Mouse (Mus musculus): ENCODE data around the gene Dhrs3. TPM values are rescaled to one million over a fixed set of nuclear protein-coding genes. Genes with fewer than 3 reads are reported as not detected.

Dhrs3 gene
- total RNA-seq, 1 experiment from 2014 or later: 43.0 TPM

- no peak for ATAC-seq (replicated peaks; ENCODE audit: insufficient number of reproducible peaks, low FRiP score, low TSS enrichment, poor library complexity, severe bottlenecking)
These were observed 2.0 kb downstream of the Dhrs3 start for GRCm38 (mm10) chr4:144894487-144895210.

GRCm38 (mm10) chr4:144895211-144895590 is 2.6 kb downstream of the Dhrs3 start:
- no peak for ATAC-seq (replicated peaks; ENCODE audit: insufficient number of reproducible peaks, low FRiP score, low TSS enrichment, poor library complexity, severe bottlenecking)

- no peak for ATAC-seq (replicated peaks; ENCODE audit: insufficient number of reproducible peaks, low FRiP score, low TSS enrichment, poor library complexity, severe bottlenecking)
These were observed 3.7 kb downstream of the Dhrs3 start for GRCm38 (mm10) chr4:144896321-144896720.

- peak; percentile 49 for ATAC-seq (replicated peaks; ENCODE audit: insufficient number of reproducible peaks, low FRiP score, low TSS enrichment, poor library complexity, severe bottlenecking)
These were observed 5.5 kb downstream of the Dhrs3 start for GRCm38 (mm10) chr4:144898036-144898649.

GRCm38 (mm10) chr4:144898737-144899136 is 6.1 kb downstream of the Dhrs3 start:
- ATAC-seq (replicated peaks; ENCODE audit: insufficient number of reproducible peaks, low FRiP score, low TSS enrichment, poor library complexity, severe bottlenecking): no peak

DNA sequence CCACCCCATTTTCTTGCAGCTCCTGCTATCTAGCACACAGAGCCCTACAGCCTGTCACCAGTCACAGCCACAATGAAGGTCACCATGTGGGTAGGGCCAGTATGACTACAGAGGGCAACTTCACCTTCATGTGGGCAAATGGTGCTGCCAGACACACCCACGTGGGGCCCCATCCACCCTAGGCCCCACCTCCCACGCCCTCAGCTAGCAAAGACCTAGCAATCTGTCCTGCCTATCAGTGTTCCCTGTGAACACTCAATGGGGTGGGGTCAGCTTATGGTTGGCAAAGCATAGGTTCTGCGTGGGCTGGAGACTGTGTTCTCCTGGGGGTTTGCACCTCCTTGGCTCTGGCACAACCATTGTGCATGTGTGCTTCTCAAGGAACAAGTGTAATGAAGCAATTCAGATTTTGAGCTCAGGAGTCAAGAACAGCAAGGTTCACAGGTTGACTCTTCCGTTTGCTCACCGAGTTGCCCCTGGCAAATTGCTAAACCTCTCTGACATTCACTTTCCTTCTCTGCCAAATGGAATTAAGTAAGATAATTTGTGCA is 9.0 kb downstream of the Dhrs3 start:
- ATAC-seq (replicated peaks; ENCODE audit: insufficient number of reproducible peaks, low FRiP score, low TSS enrichment, poor library complexity, severe bottlenecking): peak; percentile 33; the same call in 1 of the 2 replicates

GRCm38 (mm10) chr4:144903088-144903487 is 10.5 kb downstream of the Dhrs3 start:
- no peak for ATAC-seq (replicated peaks; ENCODE audit: insufficient number of reproducible peaks, low FRiP score, low TSS enrichment, poor library complexity, severe bottlenecking)

- ATAC-seq (replicated peaks; ENCODE audit: insufficient number of reproducible peaks, low FRiP score, low TSS enrichment, poor library complexity, severe bottlenecking): no peak
These were observed 11.3 kb downstream of the Dhrs3 start for GRCm38 (mm10) chr4:144903932-144904331.

DNA sequence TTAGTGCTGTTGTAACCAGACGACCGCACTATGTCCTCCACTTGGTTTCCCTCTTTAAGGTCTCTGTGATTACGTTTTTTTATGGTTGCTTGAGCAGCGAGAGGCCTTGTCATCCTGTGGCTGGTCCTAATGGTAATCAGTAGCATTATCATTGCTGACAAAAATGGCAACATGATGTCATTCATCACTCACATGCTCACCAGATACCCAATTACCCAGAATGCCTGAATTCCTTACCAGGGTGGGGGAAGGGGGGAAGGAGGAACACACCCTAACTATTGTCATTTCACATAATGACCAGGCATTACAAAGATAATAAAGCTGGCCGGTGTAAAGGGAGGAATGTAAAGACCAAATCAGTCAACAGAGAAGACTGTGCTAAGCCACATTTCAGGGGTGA is 12.5 kb downstream of the Dhrs3 start:
- ATAC-seq (replicated peaks; ENCODE audit: insufficient number of reproducible peaks, low FRiP score, low TSS enrichment, poor library complexity, severe bottlenecking): no peak

DNA sequence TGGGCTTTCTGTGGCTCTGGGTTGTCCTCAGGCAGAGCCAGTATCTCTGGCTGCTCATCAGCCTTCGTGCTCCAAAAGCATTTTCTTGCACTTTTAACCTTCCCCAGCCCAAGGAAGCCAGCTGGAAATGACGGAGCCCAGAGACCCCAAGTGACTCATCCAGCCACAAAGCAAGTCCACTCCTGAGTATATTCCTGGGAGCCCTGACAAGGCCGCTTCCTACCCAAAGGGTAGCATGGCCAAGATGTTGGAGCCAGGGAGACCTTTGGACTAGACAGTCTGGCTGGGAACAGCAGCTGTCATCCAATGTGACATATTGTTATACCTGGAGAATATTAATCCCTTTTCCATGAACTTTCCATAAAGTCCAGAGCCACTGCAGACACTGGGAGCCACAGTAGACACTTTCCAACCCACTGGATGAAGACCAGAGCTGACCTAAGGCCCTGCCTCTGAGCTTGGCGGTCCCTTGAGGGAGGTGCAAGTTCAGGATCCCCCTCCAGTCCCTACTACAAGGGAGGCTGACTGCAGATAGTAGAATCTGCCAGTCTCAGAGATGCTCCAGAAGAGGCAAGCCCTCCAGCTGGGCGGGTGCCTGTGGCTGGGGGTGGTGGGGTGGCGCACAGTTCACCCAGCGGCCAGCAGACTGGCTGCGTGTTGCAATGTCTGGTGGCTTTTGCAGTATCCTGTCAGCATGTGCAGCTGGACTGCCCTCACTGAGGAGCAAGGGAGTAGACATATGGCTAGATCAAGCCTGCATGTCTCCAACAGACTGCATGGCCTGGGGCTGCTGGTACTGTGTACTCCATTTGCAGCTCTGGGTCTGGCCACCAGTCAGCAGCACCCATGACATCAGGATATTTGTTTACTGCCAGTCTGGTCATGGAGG is 13.6 kb downstream of the Dhrs3 start:
- peak; percentile 64 for ATAC-seq (replicated peaks; ENCODE audit: insufficient number of reproducible peaks, low FRiP score, low TSS enrichment, poor library complexity, severe bottlenecking)

- ATAC-seq (replicated peaks; ENCODE audit: insufficient number of reproducible peaks, low FRiP score, low TSS enrichment, poor library complexity, severe bottlenecking): no peak
These were observed 14.5 kb downstream of the Dhrs3 start for GRCm38 (mm10) chr4:144906978-144907703.

GRCm38 (mm10) chr4:144908825-144909224 is 16.2 kb downstream of the Dhrs3 start:
- peak; percentile 48 for ATAC-seq (replicated peaks; ENCODE audit: insufficient number of reproducible peaks, low FRiP score, low TSS enrichment, poor library complexity, severe bottlenecking)

DNA sequence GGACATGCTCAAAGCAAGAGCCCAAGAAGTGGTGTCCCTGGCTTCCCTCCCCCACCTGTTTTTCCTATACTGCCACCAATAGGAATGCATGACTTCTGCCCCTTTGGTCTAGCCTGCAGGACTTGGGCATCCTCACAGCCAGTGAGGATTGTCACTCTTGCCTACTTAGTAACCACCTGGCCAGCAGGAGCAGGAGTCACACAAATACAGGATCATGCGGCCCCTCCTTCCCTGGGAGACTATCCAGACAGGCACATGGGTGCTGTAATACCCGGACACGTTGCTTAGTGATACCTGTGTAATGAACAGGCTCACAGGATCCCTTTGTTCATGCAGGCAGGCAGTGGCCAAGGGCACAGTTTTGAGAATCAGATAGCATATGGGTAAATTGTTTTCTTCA is 17.7 kb downstream of the Dhrs3 start:
- ATAC-seq (replicated peaks; ENCODE audit: insufficient number of reproducible peaks, low FRiP score, low TSS enrichment, poor library complexity, severe bottlenecking): no peak

DNA sequence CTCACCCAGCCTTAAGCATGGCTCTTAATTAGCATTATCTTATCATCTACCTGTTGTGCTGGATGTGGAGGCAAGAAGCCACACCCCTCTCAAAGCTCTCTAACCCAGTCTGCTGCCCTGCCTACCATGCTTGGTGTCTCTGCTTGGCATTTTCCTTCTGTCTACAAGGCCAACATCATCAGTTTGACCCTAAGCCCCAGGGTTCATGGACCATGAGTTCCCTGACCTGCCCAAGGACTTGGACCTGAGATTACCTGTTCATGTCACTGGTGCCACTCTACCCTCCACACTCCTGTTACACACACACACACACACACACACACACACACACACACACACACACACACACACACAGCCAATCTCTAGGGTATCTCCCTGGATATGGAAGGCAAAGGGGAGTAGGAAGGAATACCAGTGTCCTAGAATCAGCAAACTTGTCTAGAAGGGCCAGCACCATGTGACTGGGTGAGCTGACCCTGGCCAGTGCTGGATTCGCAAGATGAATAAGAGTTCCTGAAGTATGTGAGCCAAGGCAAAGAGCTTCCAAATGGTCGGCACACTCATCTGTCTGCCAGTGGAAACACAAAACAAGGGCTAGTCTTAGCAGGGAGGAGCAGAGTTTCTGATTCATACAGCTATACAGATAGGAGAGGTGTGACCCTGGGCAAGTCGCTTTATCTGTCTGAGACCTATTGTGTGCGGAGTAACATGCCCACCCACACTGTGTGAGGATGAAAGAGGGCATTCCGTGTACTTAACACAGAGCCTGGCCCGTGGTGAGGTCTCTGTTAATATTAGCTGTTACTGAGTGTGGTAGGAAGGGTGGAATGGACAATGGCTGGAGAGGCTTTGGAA is 20.9 kb downstream of the Dhrs3 start:
- no peak for ATAC-seq (replicated peaks; ENCODE audit: insufficient number of reproducible peaks, low FRiP score, low TSS enrichment, poor library complexity, severe bottlenecking)

DNA sequence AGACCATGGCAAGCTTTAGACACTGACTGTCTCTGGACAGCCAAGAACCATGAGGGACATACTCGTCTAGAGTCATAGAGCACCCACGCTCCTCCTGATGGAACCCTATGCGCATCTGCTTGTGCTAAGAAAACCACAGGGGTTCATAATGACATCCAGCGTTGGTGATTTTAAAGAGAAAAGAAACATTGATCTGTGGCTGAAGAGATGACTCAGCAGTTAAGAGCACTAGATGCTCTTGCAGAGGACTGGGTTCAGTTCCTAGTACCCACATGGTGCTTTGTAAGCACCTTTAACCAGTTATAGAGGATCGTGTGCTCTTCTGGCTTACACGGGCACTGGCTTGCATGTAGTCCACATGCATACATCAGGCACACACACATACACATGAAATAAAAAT is 23.9 kb downstream of the Dhrs3 start:
- ATAC-seq (replicated peaks; ENCODE audit: insufficient number of reproducible peaks, low FRiP score, low TSS enrichment, poor library complexity, severe bottlenecking): no peak

DNA sequence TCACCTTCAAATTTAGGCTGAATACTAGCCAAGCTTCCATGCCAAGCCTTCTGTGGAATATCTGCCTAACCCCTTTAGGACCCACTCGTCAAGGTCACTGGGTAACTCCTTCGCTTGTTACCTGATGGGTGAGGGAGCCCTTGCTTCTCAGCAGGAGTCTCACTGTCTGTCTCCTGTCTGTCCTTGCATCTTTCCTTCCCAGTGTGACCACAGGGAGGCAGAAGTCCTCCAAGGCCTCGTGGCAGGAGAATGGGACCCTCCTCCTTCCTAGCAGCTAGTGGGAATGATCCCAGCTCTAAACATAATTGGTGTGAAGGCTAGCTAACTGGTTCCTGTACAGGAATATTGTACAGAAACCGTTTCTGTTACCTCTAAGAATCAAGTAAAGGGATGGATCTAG is 24.5 kb downstream of the Dhrs3 start:
- ATAC-seq (replicated peaks; ENCODE audit: insufficient number of reproducible peaks, low FRiP score, low TSS enrichment, poor library complexity, severe bottlenecking): no peak

- ATAC-seq (replicated peaks; ENCODE audit: insufficient number of reproducible peaks, low FRiP score, low TSS enrichment, poor library complexity, severe bottlenecking): no peak
These were observed 25.9 kb downstream of the Dhrs3 start for GRCm38 (mm10) chr4:144918501-144918900.
